Mouse (Mus musculus) cerebellum, adult 2 months (tissue): Measurements from ENCODE around the gene Rims1. TPM values are rescaled to one million over a fixed set of nuclear protein-coding genes. Genes with fewer than 3 reads are reported as not detected.

Experiments
- DNase-seq, 2 experiments: peaks; one replicate each; pipeline ENCODE4 v3.0.0; 2021
- H3K27ac ChIP-seq: fragments of 200-500 bp; 2 replicates; pipeline ENCODE4 v1.5.1; 2012; ENCODE audit warnings: low read length, control low read depth, inconsistent platforms; ENCODE audit not compliant: insufficient read depth
- H3K27me3 ChIP-seq: fragments of 200-500 bp; 2 replicates; pipeline ENCODE4 v1.6.1; 2012; ENCODE audit warnings: inconsistent platforms, mild to moderate bottlenecking, low read length, moderate library complexity; ENCODE audit not compliant: control insufficient read depth, insufficient read depth
- H3K4me1 ChIP-seq: fragments of 200-500 bp; 2 replicates; pipeline ENCODE4 v1.6.1; 2011; ENCODE audit warnings: low read length; ENCODE audit not compliant: control insufficient read depth, insufficient read depth
- H3K4me3 ChIP-seq: fragments of 200-500 bp; replicated peaks from 2 replicates; pipeline ENCODE3; 2011; ENCODE audit warnings: mild to moderate bottlenecking, low read depth, low read length, control low read depth; ENCODE audit not compliant: insufficient read depth
- CTCF ChIP-seq: fragments of 200-500 bp; IDR thresholded peaks from 2 replicates; pipeline ENCODE4 v1.5.1; 2011; ENCODE audit warnings: low read depth, mild to moderate bottlenecking, control low read depth, low read length, moderate library complexity, borderline replicate concordance; ENCODE audit not compliant: insufficient read depth
- POLR2A ChIP-seq: fragments of 200-500 bp; IDR thresholded peaks from 2 replicates; pipeline ENCODE4 v1.6.1; 2011; ENCODE audit warnings: low read length, control low read depth, borderline replicate concordance; ENCODE audit not compliant: insufficient read depth
- WGBS: fragments of 180-500 bp; shearing (Covaris S2); methylation state at CpG from one replicate; pipeline ENCODE4 v1.1.7; 2018; 5-methylcytosine and 5-hydroxymethylcytosine counted together
- polyA plus RNA-seq: library from polyadenylated mRNA; depleted of rRNA; stranded (reverse); fragments of >200 nt; gene quantifications from 2 replicates; pipeline ENCODE4 v1.2.3, GENCODE M21; 2012

Gene Rims1
- polyA plus RNA-seq, 1 experiment, result 102 TPM

- 30% methylated on average over 15 of the region's 15 CpGs for WGBS
- Histone ChIP-seq H3K4me3 (no peak overlapping the region), H3K27me3 (no peaks in the 10 kb centered on the region), H3K4me1 (no peaks in the 10 kb centered on the region; the same call in 1 of the 2 replicates), H3K27ac (no peak overlapping the region)
- TF ChIP-seq POLR2A (no peak), CTCF (peak; percentile 94)
- peak; percentile 68 to 82 for DNase-seq
Measured at GRCm38 (mm10) chr1:22268581-22269359, 537.0 kb downstream of the Rims1 start.

DNA sequence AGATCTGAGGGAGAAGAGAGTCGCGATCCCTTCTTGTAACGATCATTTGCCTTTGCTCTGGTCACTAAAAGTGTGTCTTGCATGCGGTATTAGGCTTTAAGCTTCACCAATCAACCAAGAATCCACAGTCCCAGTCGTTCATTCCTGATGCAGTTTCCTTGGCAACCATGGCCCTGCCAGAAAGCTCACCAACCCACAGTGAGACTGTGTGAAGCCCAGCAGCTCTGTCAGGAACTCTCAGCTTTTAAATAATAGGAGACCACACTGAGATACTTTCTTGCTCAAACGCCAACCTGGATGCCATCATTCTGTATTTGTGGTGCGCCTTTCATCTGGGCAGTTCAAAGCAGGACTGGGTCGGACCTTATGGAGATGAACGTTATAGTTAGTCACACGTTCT, 539.3 kb downstream of the Rims1 start:
- H3K27me3 ChIP-seq, result no peaks in the 10 kb centered on the region
- TF ChIP-seq POLR2A, result no peak
- no peak for TF ChIP-seq CTCF
- DNase-seq, result no peak
- 20% methylated on average over 10 of the region's 10 CpGs for WGBS
- no peak overlapping the region for H3K4me3 ChIP-seq
- peaks cover 7% of the 10 kb centered on the region for H3K4me1 ChIP-seq
- no peak overlapping the region for H3K27ac ChIP-seq

DNA sequence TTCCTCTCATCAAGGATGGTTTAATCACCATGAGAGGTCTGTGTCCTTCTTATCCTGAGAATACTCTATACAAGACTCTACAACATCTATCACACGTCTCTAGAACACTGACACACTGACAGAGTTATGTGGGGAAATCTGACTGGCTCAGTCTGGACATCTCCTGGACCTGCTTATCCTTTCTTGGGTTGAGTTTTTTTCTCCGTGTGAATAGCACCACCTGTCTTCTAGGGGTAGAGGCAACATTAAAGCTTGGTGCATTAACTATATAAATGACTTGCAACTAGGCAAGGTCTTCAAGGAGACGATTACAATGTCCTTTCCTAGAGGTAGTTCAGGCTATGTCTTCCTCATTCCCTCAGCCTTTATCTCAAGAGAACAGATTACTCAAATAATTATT, 540.3 kb downstream of the Rims1 start:
- H3K27ac ChIP-seq, result no peak overlapping the region
- no peak for DNase-seq
- peaks cover 7% of the 10 kb centered on the region for H3K4me1 ChIP-seq
- no peaks in the 10 kb centered on the region for H3K27me3 ChIP-seq
- 54% methylated on average over 3 of the region's 3 CpGs for WGBS
- no peak overlapping the region for H3K4me3 ChIP-seq
- TF ChIP-seq POLR2A (no peak), CTCF (no peak)

DNA sequence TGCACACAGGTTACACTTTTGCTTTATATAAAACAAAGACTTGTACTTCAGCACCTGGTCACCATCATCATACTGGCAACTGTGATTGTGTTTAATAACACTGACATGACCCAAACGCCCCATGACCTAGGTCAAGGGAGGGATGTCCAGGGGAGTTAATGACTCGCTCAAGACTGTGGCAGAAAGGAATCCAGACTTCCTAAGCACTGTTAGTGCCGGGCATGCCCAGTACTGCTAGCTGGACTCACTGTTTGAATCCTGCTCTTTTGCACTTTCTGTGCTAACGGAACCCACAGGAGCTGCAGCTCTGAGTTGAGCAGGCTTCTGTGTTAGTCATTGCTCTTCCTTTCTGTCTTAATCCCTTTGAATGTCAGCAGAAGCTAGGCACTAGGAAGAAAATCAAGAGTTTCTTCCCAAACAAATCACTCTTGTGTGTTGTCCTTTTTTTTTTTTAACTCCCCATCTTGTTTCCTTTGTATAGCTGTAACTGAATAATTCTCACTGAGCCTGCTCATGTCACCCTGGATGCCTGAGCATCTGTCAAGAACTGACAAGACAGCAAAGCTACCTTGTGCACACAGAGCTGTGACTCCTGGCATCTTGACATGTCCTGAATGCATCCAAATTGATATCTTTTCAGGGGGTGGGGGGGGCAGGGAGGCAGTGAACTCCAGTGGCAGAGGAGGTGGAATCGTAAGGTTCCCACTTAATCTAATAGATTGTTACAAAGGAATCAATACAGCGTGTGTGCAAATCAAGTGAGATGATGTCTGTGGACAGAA, 543.4 kb downstream of the Rims1 start:
- WGBS, result 54% methylated on average over 6 of the region's 6 CpGs
- no peaks in the 10 kb centered on the region for H3K27me3 ChIP-seq
- H3K27ac ChIP-seq, result no peak overlapping the region
- peaks cover 7% of the 10 kb centered on the region for H3K4me1 ChIP-seq
- H3K4me3 ChIP-seq, result no peak overlapping the region
- TF ChIP-seq POLR2A (no peak), CTCF (no peak)
- no peak for DNase-seq

- peaks cover 7% of the 10 kb centered on the region for H3K4me1 ChIP-seq
- no peak overlapping the region for H3K27ac ChIP-seq
- DNase-seq, result peak; percentile 48 to 76
- WGBS, result 19% methylated on average over 4 of the region's 4 CpGs
- TF ChIP-seq CTCF, result 0 out of 2 replicates have a peak, but pooled peaks have one; percentile 25
- no peak for TF ChIP-seq POLR2A
- H3K27me3 ChIP-seq, result no peaks in the 10 kb centered on the region
- H3K4me3 ChIP-seq, result no peak overlapping the region
Measured at GRCm38 (mm10) chr1:22261702-22262101, 544.1 kb downstream of the Rims1 start.

GRCm38 (mm10) chr1:22260291-22260690, 545.5 kb downstream of the Rims1 start:
- 95% methylated on average over 2 of the region's 2 CpGs for WGBS
- Histone ChIP-seq H3K27ac (no peak overlapping the region), H3K4me1 (peaks cover 7% of the 10 kb centered on the region), H3K27me3 (no peaks in the 10 kb centered on the region), H3K4me3 (no peak overlapping the region)
- TF ChIP-seq POLR2A, result no peak
- no peak for TF ChIP-seq CTCF
- no peak for DNase-seq

- 5% methylated on average over 4 of the region's 4 CpGs for WGBS
- Histone ChIP-seq H3K27me3 (no peaks in the 10 kb centered on the region), H3K27ac (no peak overlapping the region), H3K4me1 (peaks cover 7% of the 10 kb centered on the region), H3K4me3 (no peak overlapping the region)
- peak; percentile 29 to 57 for DNase-seq
- TF ChIP-seq POLR2A (no peak), CTCF (no peak)
Measured at GRCm38 (mm10) chr1:22258356-22258755, 547.4 kb downstream of the Rims1 start.
